Mouse (Mus musculus) lung, postnatal 0 days (tissue): ENCODE data around the gene Aagab. TPM values are rescaled to one million over a fixed set of nuclear protein-coding genes. Genes with fewer than 3 reads are reported as not detected.

Source experiments
- ATAC-seq: fragments of 200-750 bp; cut with Nextera tagmentation; 2 replicates; pipeline ENCODE4 v1.8.0; 2017; ENCODE audit warnings: moderate library complexity
- DNase-seq: peaks from one replicate; pipeline ENCODE4 v3.0.0-alpha.2; 2016; ENCODE audit warnings: low spot score
- H3K27ac ChIP-seq: fragments of 300-500 bp; sonication (generic); 2 replicates; pipeline ENCODE4 v1.5.1; 2014; ENCODE audit warnings: antibody characterized with exemption, mild to moderate bottlenecking, low read length, mixed read lengths
- H3K27me3 ChIP-seq: fragments of 300-500 bp; sonication (generic); replicated peaks from 2 replicates; pipeline ENCODE4 v1.6.1; 2014; ENCODE audit warnings: low read length, mixed read lengths; ENCODE audit not compliant: insufficient read depth
- H3K36me3 ChIP-seq: fragments of 300-500 bp; sonication (generic); 2 replicates; pipeline ENCODE4 v1.6.1; 2014; ENCODE audit warnings: low read length, mixed read lengths; ENCODE audit not compliant: insufficient read depth
- H3K4me1 ChIP-seq: fragments of 300-500 bp; sonication (generic); 2 replicates; pipeline ENCODE4 v1.6.1; 2014; ENCODE audit warnings: antibody characterized with exemption, low read depth, low read length, mixed read lengths; ENCODE audit not compliant: insufficient read depth
- H3K4me2 ChIP-seq: fragments of 300-500 bp; sonication (generic); replicated peaks from 2 replicates; pipeline ENCODE4 v1.6.1; 2014; ENCODE audit warnings: low read depth, mild to moderate bottlenecking, low read length, moderate library complexity, mixed read lengths
- H3K4me3 ChIP-seq: fragments of 300-500 bp; sonication (generic); 2 replicates; pipeline ENCODE4 v1.5.1; 2014; ENCODE audit warnings: low read depth, low read length
- H3K9ac ChIP-seq: fragments of 300-500 bp; sonication (generic); replicated peaks from 2 replicates; pipeline ENCODE4 v1.6.1; 2014; ENCODE audit warnings: low read depth, mild to moderate bottlenecking
- H3K9me3 ChIP-seq: fragments of 300-500 bp; sonication (generic); 2 replicates; pipeline ENCODE4 v1.6.1; 2016; ENCODE audit warnings: low read length, mixed read lengths
- CTCF ChIP-seq: IDR thresholded peaks from 2 replicates; pipeline ENCODE4 v1.5.1; 2016; ENCODE audit warnings: antibody characterized with exemption, mild to moderate bottlenecking
- EP300 ChIP-seq: IDR thresholded peaks from 2 replicates; pipeline ENCODE4 v1.6.1; 2016; ENCODE audit warnings: antibody characterized with exemption, mild to moderate bottlenecking, control low read depth
- WGBS: fragments of 180-500 bp; shearing (Covaris S2); extraction: QIAGEN DNeasy Blood & Tissue Kit; methylation state at CpG from one replicate; pipeline ENCODE4 v1.1.7; 2014; 5-methylcytosine and 5-hydroxymethylcytosine counted together
- polyA plus RNA-seq: library from polyadenylated mRNA; unstranded; fragments of >200 nt; fragmentation: Nextera tagmentation; extraction: Ambion mirVana; gene quantifications from 2 replicates; pipeline ENCODE4 v1.2.1, GENCODE M21; 2015

Gene Aagab
- polyA plus RNA-seq, 1 experiment from 2014 or later: 20.5 TPM

DNA sequence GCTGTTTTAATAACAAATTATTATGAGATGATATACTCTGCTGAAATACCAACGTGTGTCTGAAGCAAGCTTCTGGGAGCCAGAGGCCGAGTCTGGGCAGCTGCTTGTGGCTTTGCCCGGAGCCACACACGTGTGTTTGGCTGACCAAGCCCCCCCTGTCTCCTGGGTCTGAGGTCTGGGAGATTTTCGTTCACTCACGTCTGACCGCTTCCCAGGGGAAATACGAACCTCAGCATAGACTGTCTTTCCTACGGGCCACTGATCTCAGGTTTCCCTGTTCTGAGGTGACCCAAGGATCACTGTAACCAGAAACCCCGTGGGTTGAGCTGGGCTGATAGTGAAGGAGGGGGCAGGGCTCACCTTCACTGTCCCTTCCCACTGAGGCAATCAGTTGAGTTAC, 60.8 kb downstream of the Aagab start:
- DNase-seq (no peak), ATAC-seq (no peak)
- no peaks in the 10 kb centered on the region for H3K9me3 ChIP-seq
- 67% methylated on average over 10 of the region's 10 CpGs for WGBS
- 0 out of 2 replicates have a peak, but pooled peaks cover 8% of the 10 kb centered on the region for H3K36me3 ChIP-seq
- no peak overlapping the region for H3K4me3 ChIP-seq
- no peak overlapping the region for H3K9ac ChIP-seq
- TF ChIP-seq CTCF (no peak), EP300 (no peak)
- H3K27ac ChIP-seq: no peak overlapping the region
- no peaks in the 10 kb centered on the region for H3K27me3 ChIP-seq
- H3K4me1 ChIP-seq: peaks cover 13% of the 10 kb centered on the region; the same call in 1 of the 2 replicates
- H3K4me2 ChIP-seq: no peak overlapping the region

DNA sequence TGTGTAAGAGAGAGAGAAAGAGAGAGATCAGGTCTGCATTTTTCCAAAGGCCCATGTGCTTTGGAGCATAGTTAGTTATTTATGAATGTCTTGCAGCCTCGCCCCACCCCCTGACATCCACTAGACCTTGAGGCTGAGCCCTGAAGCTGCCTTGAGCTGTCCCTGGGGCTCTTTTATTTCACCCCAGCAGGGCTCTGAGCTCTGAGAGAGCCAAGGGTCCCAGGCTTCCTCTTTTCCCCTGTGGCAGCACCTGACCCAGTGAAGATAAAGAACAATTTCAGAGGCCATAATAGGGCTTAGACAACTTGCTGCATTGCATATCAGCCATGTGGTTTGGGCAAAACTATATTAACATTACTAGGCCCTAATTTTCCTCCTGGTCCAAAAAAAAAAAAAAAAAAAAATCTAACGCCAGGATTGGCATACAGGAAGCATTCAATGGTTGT, 61.9 kb downstream of the Aagab start:
- no peak for ATAC-seq

DNA sequence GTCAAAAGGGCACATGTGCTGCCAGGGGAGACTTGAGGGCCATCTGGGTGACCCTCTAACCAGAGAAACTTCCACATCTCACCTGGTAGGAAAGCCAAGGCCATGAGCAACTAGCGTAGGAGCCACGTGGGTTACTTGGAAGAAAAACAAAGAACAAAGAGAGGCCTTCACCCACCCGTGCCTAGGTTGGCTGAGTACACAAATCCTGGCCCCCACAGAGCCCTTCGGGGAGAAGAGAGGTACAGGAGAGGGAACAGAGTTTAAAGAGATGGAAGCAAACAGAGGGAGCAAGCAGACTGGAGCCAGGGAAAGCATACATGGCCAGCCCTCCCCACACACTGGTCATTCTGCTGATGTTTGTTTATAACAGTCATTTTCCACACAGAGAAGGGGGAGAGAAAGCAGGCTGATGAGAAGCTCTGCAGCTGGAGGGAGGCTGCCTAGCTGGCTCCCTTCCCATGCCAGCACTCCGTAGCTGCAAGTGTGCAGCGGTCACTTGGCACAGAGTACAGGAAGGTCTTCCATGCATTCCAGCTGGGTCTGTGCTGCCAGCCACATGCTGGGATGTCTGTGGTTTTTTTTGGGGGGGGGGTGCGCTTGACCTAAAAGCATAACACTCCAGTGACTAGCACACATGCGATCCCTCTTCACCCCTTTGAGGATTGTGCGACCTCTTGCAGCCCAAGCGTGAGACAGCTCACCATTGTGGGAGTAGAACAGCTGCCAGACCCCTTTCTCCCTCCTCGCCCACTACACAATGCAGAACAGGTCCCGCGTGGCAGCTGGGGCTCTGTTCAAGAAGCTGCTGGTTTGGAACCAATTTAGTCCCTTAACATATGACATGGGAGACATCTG, 62.6 kb downstream of the Aagab start:
- WGBS: 32% methylated on average over 13 of the region's 13 CpGs
- ATAC-seq: peak; percentile 46
- DNase-seq: peak; percentile 59
- no peak overlapping the region for H3K4me3 ChIP-seq
- H3K36me3 ChIP-seq: 0 out of 2 replicates have a peak, but pooled peaks cover 8% of the 10 kb centered on the region
- no peak for TF ChIP-seq CTCF
- no peak for TF ChIP-seq EP300
- H3K27ac ChIP-seq: no peak overlapping the region
- H3K4me2 ChIP-seq: no peak overlapping the region
- no peaks in the 10 kb centered on the region for H3K9me3 ChIP-seq
- H3K4me1 ChIP-seq: peaks cover 21% of the 10 kb centered on the region; the same call in 1 of the 2 replicates
- H3K27me3 ChIP-seq: no peaks in the 10 kb centered on the region
- no peak overlapping the region for H3K9ac ChIP-seq

More for the DNA sequence above, 61.9 kb downstream of the Aagab start:
- Histone ChIP-seq H3K9ac (no peak overlapping the region), H3K27ac (no peak overlapping the region), H3K4me2 (no peak overlapping the region), H3K27me3 (no peaks in the 10 kb centered on the region), H3K4me3 (no peak overlapping the region), H3K9me3 (no peaks in the 10 kb centered on the region), H3K4me1 (peaks cover 21% of the 10 kb centered on the region; the same call in 1 of the 2 replicates), H3K36me3 (0 out of 2 replicates have a peak, but pooled peaks cover 8% of the 10 kb centered on the region)
- TF ChIP-seq EP300 (no peak), CTCF (no peak)
- 47% methylated on average over 2 of the region's 2 CpGs for WGBS
- DNase-seq: no peak

DNA sequence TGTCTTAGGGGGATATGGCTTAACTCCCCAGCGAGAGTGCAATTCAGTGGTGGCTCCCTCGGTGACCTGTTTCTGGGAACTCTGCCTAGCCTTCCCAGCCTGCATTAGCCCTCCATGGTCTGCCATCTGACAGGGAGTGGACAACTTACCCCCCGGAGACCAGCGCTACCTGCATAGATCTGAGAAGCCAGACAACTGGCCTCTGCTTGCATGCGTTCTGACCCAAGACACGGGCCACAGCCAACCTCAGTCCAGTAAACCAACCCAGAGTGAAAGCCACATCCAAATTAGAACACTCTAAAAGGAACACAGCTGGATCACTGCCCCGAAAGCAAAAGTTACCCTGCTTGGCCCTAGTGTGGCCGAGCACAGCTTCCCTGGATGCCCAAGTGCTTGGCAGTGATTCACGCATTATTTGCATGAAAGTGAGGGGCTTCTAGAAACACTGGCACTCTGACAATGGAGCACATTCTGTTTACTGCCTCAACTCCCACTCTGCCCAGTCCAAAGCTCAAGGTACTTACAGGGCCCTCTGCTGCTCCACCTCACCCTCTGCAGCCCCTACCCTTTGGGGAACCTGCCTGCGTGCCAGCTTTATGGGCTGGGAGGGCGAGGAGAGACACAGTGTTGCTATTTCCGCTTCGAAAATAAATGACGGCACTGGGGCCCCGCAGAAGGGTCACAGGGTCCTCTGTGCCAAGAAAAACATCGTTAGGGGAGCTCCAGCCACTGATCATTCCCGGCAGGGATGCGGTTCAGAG, 64.3 kb downstream of the Aagab start:
- Histone ChIP-seq H3K27me3 (no peaks in the 10 kb centered on the region), H3K4me3 (no peak overlapping the region), H3K4me2 (no peak overlapping the region), H3K36me3 (0 out of 2 replicates have a peak, but pooled peaks cover 5% of the 10 kb centered on the region), H3K27ac (no peak overlapping the region), H3K9me3 (no peaks in the 10 kb centered on the region), H3K9ac (no peak overlapping the region), H3K4me1 (peaks cover 21% of the 10 kb centered on the region; the same call in 1 of the 2 replicates)
- WGBS: 42% methylated on average over 18 of the region's 18 CpGs
- no peak for TF ChIP-seq EP300
- 0 out of 2 replicates have a peak, but pooled peaks have one; percentile 15 for TF ChIP-seq CTCF
- DNase-seq (peak; percentile 60), ATAC-seq (peak; percentile 51)

DNA sequence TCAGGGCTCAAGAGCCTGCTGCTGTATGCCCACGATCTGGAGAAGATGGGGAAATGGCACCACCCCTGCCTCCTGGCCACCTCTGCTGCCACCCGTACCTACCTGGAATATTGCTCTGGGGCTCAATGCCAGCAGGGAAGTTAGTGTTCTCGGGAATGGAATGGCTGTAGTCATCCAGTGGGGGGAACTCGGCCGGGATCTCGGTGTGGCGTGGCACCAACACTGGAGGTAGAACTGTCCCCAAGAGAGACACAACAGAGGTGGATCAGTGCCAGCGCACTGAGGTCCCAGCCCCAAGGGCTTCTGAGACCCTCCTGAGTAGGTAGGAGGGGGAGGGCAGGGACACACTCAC, 64.9 kb downstream of the Aagab start:
- H3K27ac ChIP-seq: no peak overlapping the region
- no peaks in the 10 kb centered on the region for H3K27me3 ChIP-seq
- H3K9ac ChIP-seq: no peak overlapping the region
- TF ChIP-seq EP300 (no peak), CTCF (no peak)
- H3K4me2 ChIP-seq: no peak overlapping the region
- H3K9me3 ChIP-seq: no peaks in the 10 kb centered on the region
- WGBS: 58% methylated on average over 8 of the region's 8 CpGs
- H3K4me3 ChIP-seq: no peak overlapping the region
- peaks cover 24% of the 10 kb centered on the region for H3K4me1 ChIP-seq
- DNase-seq: no peak
- ATAC-seq: no peak
- H3K36me3 ChIP-seq: 0 out of 2 replicates have a peak, but pooled peaks cover 5% of the 10 kb centered on the region

DNA sequence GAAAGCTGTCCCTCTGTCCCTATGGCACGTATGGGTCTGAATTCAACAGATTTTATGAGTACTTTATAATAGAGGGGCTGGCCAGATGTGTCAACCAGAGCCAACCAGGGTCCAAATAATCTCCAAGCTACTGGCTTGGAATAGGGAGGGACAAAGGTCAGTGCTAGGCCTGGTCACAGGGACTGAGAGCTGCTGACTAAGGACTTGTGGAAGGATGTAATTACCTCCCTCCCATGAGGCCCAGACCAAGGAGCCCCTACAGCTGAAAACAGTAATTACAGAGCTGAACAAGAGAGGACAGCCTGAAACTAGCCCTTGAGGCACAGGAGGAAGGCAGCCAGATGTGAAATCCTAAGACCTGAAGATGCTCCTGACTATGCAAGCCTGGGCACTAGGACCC, 66.2 kb downstream of the Aagab start:
- Histone ChIP-seq H3K4me2 (no peak overlapping the region), H3K9me3 (no peaks in the 10 kb centered on the region), H3K4me3 (no peak overlapping the region), H3K36me3 (no peaks in the 10 kb centered on the region), H3K27me3 (no peaks in the 10 kb centered on the region), H3K4me1 (peaks cover 26% of the 10 kb centered on the region), H3K27ac (no peak overlapping the region), H3K9ac (no peak overlapping the region)
- DNase-seq (no peak), ATAC-seq (no peak)
- whole genome bisulfite sequencing: 78% methylated on average over 1 of the region's 1 CpGs
- no peak for TF ChIP-seq EP300
- TF ChIP-seq CTCF: no peak
